Mouse (Mus musculus): ENCODE results near the gene Ano5.

DNA sequence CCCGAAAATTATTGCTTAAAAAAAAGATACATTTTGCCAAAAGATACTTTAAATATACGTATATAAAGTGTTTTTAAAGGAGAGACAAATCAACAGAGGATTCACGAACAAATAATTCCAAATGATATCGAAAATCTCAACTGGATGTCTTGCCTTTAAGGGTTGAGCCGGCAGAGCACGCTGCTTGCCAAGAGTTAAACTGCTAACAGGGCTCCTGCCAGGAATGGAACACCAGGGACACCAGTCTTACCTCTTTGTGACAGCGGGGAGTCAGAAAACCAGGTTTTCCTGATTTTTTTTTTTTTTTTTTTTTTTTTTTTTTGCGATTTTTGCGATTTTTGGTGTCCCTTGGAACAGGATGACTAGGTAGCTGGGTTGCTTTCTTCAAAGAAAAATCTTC lies 117.5 kb downstream of the Ano5 start:
- TF ChIP-seq CTCF (IDR thresholded peaks at IDR 0.05; ENCODE audit: control insufficient read depth, insufficient read depth, low read length), result no peak
- no peak for TF ChIP-seq POLR2A (IDR thresholded peaks at IDR 0.05; ENCODE audit: borderline replicate concordance, control insufficient read depth, low read depth, low read length)
